Mouse (Mus musculus) regulatory T cell (primary cell): ENCODE data around the gene Olfr311.
"Not testable (repeated sequence)": the region's sequence is repeated elsewhere in the genome, so short reads cannot be mapped to it uniquely, and the experiment has no call there.

Source experiments
- in situ Hi-C: fragments of 300-600 bp; cut with MboI, MseI; formaldehyde crosslinking; loops from one replicate; pipeline ENCODE4 v1.15.1; 2025; ENCODE audit warnings: high pct_unique_total_duplicates

Olfr311 gene

DNA sequence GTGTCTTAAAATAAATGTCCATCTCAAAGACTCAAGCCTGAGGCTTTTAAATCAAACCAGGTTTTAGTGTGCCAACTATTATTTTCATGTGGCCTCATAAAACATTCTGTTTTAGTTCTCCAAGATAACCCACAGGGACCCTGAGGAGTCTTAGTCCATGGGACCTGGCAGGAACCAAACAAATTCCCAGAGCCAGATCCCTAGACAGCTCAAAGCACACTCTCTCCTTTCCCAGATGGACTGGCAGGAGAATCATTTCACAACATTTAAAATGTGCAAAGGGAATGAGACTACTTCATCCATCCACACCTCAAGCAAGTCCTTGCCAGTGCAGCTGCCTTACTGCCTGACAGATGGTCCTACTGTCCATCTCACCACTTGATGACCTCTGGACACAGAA is at the start of gene Olfr311:
Olfr311 (plus strand) TSS at position 301 of the 400 bp plus-strand sequence.
- in situ Hi-C loops, result not testable (repeated sequence)

- in situ Hi-C loops, result no loop called here
Measured at GRCm38 (mm10) chr11:58789532-58789931, 49.5 kb upstream of the Olfr311 start.

DNA sequence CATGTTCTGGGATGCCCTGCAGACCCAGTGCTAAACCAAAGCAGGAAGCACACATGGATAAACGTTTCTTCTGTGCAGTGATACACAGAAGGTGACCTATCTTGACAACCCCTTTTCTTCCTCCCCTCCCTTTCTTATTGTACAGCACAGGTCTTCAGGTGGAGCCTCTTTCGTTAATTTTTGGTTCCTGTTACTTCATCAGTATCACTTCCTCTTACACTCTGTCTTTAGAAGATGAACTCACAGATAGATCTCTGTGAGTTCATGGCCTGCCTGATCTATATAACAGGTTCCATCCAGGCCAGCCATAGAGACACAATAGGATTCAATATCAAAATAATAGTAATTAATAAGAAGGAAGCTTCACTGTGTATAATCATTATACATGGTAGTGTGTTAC is 49.0 kb upstream of the Olfr311 start:
- in situ Hi-C loops, result no loop called here

- in situ Hi-C loops, result no loop called here
Measured at GRCm38 (mm10) chr11:58790646-58791045, 48.4 kb upstream of the Olfr311 start.

GRCm38 (mm10) chr11:58795856-58796255 is 43.2 kb upstream of the Olfr311 start:
- in situ Hi-C loops, result no loop called here

GRCm38 (mm10) chr11:58796850-58797249 is 42.2 kb upstream of the Olfr311 start:
- in situ Hi-C loops, result no loop called here

DNA sequence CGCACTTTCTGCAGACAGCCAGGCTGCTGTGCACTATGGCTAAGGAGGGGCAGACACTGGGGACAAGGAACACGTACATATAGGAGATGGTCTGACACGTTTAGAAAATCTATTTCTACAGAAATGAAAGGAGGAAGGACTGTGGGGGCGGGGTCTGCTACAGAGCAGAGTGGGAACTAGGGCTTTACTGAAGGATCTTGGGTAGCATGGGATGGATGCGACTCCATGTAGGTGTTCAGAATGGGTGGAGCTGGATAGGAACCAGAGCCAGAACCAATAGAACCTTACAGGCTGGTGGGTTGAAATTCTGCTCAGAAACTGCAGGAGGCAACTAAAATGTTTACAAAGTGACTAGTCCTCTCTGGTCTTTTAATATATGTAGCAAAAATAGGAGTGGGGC is 39.3 kb upstream of the Olfr311 start:
- in situ Hi-C loops, result no loop called here

DNA sequence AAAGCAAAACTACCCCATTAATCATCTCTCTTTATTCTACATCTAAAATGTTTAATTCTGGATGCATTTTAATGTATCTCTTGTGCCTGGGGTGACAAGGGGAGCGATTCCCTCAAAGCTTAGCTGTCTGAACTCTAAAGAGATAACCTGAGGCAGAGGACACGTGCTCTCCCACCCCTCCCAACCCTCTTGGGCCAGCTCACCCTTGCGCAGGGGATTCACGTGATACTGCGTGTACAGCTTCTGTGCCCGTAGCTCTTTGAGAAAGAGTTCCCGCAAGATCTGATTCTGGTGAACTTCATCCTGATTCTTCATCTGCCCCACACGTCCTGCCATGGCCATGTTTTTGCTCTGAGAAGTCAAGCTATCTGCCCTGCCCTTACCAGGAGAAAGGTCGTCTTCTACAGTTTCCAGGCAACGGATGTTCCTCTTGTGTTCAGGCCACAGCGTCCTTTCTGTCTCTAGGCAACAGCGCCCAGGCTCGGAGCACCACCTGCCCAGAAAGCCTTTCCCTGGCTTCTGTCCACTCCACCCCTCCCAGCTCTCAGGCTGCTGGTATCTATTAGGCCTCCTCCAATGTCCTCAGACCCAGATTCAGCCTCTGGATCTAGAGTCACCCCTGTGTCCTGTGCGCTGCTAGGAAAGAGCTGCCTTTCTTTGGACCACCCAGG is 37.4 kb upstream of the Olfr311 start, which contains the start of gene Fam183b:
Fam183b (minus strand) TSS at position 403 of the 671 bp plus-strand sequence.
- in situ Hi-C loops, result no loop called here

DNA sequence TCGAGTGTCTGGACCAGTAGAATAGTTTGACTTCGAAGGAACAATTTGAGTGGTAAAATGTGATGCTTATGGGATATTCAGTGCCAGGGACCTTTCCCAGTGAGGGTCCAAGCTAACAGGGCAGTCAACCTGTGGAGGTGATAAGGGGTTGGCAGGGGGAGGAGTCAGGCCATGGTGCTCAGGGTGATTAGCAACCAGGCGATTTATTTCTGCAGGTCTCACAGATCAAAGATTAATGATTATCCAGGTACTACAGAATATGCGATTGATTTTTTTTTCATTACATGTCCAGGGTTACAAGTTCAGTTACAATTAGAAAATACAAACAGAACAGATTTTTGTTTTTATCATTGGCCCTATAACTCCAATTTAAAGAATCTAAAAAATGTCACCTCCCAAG is 35.2 kb upstream of the Olfr311 start:
- in situ Hi-C loops, result no loop called here

- in situ Hi-C loops, result no loop called here
Measured at GRCm38 (mm10) chr11:58804393-58804792, 34.7 kb upstream of the Olfr311 start.

DNA sequence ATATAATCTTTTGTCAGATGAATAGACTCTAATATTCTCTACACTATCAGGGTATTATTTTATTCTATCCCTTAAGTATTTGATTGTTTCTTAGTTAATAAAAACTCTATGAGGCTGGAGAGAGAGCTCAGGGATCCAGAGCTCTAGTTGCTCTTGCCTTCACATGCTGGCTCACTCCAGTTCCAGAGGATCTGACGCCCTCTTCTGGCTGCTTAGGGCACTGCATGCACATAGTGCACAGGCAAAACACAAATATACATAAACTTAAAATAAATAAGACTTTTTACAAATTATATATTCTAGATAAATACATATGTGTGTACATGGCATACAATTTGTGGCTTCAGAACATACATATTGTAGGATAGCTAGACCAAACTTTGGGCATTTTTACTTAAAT is 27.1 kb upstream of the Olfr311 start:
- in situ Hi-C loops, result no loop called here

- in situ Hi-C loops, result not testable (repeated sequence)
Measured at GRCm38 (mm10) chr11:58814700-58815099, 24.4 kb upstream of the Olfr311 start, which contains the start of gene Olfr313. Gene Olfr313 (plus strand): TSS chr11:58815000.

- in situ Hi-C loops, result no loop called here
Measured at GRCm38 (mm10) chr11:58815676-58816075, 23.4 kb upstream of the Olfr311 start.

GRCm38 (mm10) chr11:58828937-58829336 is 10.1 kb upstream of the Olfr311 start, which contains the start of gene Olfr312:
Gene Olfr312 (plus strand): TSS chr11:58829237.
- in situ Hi-C loops, result not testable (repeated sequence)

GRCm38 (mm10) chr11:58829764-58830163 is 9.3 kb upstream of the Olfr311 start:
- in situ Hi-C loops, result no loop called here

DNA sequence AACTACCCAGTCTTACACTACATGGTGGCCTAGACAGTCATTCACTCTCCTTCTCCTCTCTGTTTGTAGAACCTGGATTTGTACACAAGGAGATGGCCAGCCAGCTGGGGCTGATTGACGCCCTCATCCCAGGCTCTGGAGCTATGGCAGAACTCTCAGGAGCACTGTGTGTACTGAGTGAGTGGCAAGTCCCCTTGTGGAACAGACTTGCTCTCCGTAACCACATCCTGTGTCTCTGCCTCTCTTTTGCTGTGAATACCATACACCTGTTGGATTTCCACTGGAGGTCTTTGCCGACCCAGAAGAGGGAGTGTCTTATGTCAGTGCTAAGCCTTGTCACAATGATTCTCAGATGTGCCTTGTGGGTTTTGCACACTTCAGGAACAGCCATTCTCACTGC is 6.5 kb upstream of the Olfr311 start:
- in situ Hi-C loops, result not testable (repeated sequence)

GRCm38 (mm10) chr11:58846919-58847461 is 7.9 kb downstream of the Olfr311 start, which contains the start of gene Gm12258:
Gene Gm12258 (plus strand): TSS chr11:58847158.
- in situ Hi-C loops, result loop anchor here (10.0 kb wide), 1 partner anchor 1322 kb away; no protein-coding TSS in a partner anchor

DNA sequence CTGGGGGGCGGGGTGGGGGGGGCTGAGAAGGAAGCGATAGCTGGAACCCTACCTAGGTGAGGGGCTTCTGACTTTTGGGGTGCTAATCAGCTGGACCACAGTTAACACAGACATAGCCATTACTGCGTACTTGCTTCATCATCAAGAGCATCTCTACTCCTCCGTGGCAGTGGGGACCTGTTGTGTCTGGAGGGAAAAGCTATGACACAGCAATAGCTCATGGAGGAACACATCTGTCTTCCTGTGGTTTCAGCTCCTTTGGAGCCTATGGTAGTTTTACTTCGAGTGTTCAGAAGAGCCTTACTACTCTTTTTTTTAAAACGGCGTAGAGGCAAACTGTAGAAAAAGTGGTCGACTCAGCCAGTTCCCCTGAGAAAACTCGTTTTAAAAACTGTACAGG is 8.6 kb downstream of the Olfr311 start:
- in situ Hi-C loops, result loop anchor here (10.0 kb wide), 1 partner anchor 1323 kb away; no protein-coding TSS in a partner anchor

DNA sequence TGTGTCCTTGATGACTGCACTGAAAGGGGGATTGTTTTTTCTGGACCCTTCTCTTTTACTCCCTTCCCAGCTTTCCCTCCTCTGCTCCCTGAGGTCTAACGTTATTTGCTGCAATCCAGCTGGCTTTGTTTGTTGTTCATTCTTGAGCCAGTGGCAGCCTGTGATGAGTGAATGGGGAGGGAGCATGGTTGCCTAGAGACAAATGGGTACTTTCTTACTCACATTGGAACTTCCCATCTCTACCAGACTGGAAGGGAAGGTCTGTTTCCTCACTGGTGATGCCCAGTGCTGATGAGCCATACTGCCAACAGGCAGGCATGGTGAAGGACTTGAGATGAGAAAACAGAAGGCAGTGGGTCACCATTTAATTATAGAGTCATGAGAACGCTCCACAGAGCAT is 10.7 kb downstream of the Olfr311 start:
- in situ Hi-C loops, result loop anchor here (10.0 kb wide), 1 partner anchor 1325 kb away; no protein-coding TSS in a partner anchor

- in situ Hi-C loops, result no loop called here
Measured at GRCm38 (mm10) chr11:58860744-58861143, 21.7 kb downstream of the Olfr311 start.

DNA sequence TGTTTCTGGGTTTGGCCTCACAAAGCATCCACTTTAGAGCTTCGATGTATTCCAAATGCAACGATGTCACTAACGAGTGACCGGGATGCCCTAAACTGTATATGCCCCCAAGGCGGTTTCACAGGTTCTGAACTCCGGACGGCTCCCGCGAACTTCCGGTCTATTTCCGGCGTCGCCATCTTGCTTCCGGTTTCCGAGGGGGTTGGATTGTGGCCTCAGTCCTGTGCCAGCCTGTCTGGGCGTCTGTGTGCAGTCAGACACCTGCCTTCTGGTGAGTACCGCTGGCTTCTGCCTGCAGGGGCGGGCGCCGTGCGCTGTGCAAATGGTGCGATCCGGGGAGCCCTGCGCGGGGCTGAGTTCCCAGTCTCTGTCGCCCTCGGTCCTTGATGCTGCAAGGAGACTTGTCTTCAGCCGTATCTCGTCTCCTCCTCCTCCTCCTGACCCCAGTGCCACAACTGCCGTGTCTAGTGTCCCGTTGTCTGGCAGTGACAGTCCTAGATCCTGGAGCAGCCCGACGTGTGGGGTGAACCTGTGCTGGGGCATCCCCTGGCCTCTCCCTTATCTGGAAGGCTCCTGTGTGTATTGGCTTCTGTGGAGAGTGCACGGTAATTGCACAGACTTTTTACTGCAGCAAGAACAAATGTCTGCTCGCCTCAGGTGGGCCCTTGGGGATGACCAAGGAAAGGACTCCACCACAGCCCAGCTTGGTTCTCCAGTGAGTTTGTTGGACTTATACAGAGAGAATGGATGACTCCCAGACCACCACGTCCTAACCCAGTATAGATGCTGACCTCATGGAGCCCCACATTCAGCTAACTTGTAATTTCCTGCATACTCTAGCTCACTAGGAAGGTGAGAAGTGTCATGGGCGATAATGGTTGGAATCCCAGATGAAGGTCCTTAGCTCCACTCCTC is 28.2 kb downstream of the Olfr311 start, which contains the start of gene 2810021J22Rik:
2810021J22Rik (plus strand) TSS at position 178 of the 915 bp plus-strand sequence.
- in situ Hi-C loops, result no loop called here

- in situ Hi-C loops, result no loop called here
Measured at GRCm38 (mm10) chr11:58867954-58868330, 28.9 kb downstream of the Olfr311 start.
